Mouse (Mus musculus): ENCODE results near the gene Cnga1.
"Not testable (repeated sequence)": the region's sequence is repeated elsewhere in the genome, so short reads cannot be mapped to it uniquely, and the experiment has no call there.

The Cnga1 gene

GRCm38 (mm10) chr5:72640072-72640471 lies 4.0 kb downstream of the Cnga1 start:
- no peak for DNase-seq (ENCODE audit: low spot score)

- DNase-seq (ENCODE audit: low spot score): no peak
Measured at GRCm38 (mm10) chr5:72636576-72636975, 7.5 kb downstream of the Cnga1 start.

- no peak for DNase-seq (ENCODE audit: low spot score)
Measured at GRCm38 (mm10) chr5:72636122-72636521, 8.0 kb downstream of the Cnga1 start.

DNA sequence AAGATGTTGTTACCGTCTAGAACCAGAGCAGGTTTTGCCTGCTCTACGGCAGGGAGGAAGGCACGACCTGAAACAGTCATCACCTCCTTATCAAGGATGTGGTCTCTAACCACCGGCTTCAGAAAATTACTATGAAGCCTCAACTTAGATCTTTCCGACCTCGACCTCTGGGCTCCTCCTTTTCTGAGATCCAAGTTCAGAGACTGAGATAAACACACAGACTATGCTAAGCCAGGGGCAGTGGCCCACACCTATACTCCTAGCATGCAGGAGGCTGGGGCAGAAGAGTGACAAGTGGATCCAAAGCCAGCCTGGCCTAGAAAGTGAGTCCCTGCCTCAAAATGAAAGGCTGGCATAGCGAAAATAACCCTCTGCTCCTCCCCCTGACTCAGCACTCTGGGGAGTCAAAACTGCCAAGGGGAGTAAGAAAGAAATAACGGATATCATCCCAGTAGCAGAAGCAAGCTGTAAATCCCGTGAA lies 9.2 kb downstream of the Cnga1 start:
- no peak for DNase-seq (ENCODE audit: low spot score)

- no peak for DNase-seq (ENCODE audit: low spot score)
Measured at GRCm38 (mm10) chr5:72630026-72630425, 14.0 kb downstream of the Cnga1 start.

- DNase-seq (ENCODE audit: low spot score): no peak
Measured at GRCm38 (mm10) chr5:72621022-72621421, 23.1 kb downstream of the Cnga1 start.

- DNase-seq (ENCODE audit: low spot score): peak; percentile 19
Measured at GRCm38 (mm10) chr5:72617413-72617812, 26.7 kb downstream of the Cnga1 start.

- no peak for DNase-seq (ENCODE audit: low spot score)
Measured at GRCm38 (mm10) chr5:72603138-72603537, 40.9 kb downstream of the Cnga1 start.

- DNase-seq (ENCODE audit: low spot score): peak; percentile 13
Measured at GRCm38 (mm10) chr5:72601006-72601405, 43.1 kb downstream of the Cnga1 start.

GRCm38 (mm10) chr5:72587192-72587681 lies 56.8 kb downstream of the Cnga1 start, which contains the start of gene Gm5868:
Gene Gm5868, minus strand, starts transcription at chr5:72587551.
- no peak for DNase-seq (ENCODE audit: low spot score)

GRCm38 (mm10) chr5:72586667-72587191 lies 57.3 kb downstream of the Cnga1 start:
- DNase-seq (ENCODE audit: low spot score): not testable (repeated sequence)

- not testable (repeated sequence) for DNase-seq (ENCODE audit: low spot score)
Measured at GRCm38 (mm10) chr5:72586122-72586521, 58.0 kb downstream of the Cnga1 start.

- DNase-seq (ENCODE audit: low spot score): not testable (repeated sequence)
Measured at GRCm38 (mm10) chr5:72580970-72581332, 63.1 kb downstream of the Cnga1 start, which contains the start of gene Zar1. Gene Zar1, minus strand, starts transcription at chr5:72581254.

- not testable (repeated sequence) for DNase-seq (ENCODE audit: low spot score)
Measured at GRCm38 (mm10) chr5:72580088-72580969, 63.7 kb downstream of the Cnga1 start.

DNA sequence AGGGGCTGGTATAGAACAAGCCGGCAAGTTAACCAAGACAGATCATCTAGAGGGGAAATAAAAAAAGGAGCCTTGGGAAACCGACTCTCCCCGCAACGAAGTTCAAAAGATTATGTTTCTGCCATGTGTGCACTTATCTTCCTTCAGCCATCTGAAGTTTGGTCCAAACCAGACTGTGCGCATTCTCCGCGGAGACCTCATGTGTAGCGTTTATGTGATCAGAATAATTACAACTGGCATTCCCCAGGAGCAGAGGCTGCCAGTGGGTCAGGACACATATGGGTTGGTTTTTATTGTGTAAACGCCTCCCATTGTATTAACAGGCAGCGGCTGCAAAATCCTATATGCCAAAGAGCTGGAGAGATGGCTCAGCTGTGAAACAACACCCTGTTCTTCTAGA lies 64.5 kb downstream of the Cnga1 start:
- DNase-seq (ENCODE audit: low spot score): not testable (repeated sequence)

- no peak for DNase-seq (ENCODE audit: low spot score)
Measured at GRCm38 (mm10) chr5:72565621-72566020, 78.5 kb downstream of the Cnga1 start.

- DNase-seq (ENCODE audit: low spot score): not testable (repeated sequence)
Measured at GRCm38 (mm10) chr5:72563183-72563582, 80.9 kb downstream of the Cnga1 start.

GRCm38 (mm10) chr5:72560976-72561628 lies 83.0 kb downstream of the Cnga1 start:
- no peak for DNase-seq (ENCODE audit: low spot score)

DNA sequence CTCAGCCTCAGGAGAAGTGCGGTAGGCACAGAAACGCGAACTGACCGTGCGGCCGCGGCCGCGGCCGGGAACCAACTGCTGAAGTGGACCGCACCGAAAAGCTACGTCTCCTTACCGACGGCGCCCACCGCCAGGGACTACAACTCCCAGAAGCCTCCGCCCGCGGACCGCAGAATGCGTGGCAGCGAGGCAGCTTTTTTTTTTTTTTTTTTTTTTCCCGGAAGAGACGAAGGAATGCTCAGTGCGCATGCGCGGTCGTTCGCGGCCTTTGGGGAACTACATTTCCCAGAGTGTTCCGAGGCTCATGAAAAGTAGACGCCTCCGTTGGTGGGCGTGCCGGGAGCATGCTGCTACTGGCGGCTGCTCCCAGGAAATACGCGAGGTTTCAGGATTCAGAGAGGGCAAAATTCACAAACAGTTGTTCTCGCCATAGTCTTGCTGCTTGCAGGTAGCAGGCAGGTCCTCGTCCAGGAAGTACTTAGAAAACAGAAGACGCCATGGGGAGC lies 84.5 kb downstream of the Cnga1 start, which contains the start of gene Nfxl1:
TSS of gene Nfxl1 (minus strand) at position 141 of the 506 bp plus-strand sequence.
- DNase-seq (ENCODE audit: low spot score): peak; percentile 95

- DNase-seq (ENCODE audit: low spot score): peak; percentile 18
Measured at GRCm38 (mm10) chr5:72558716-72559526, 85.2 kb downstream of the Cnga1 start.

DNA sequence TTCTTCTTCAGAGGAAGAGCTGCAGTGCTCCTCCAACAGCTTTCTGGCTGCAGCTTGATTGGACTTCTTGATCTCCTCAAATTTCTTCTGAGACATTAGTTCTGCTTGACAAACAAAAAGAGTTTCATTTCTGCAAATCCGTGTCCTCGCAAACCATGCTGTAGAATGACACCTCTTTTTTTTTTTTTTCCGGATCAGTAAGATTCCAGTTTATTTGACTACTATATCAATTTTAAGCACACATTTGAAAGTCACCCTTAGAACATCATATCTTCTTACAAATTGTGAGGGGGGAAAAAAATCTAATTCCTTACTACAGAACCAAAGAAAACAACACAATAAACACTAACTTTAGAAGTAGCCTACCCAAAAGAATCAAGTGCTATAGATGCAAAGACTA lies 87.8 kb downstream of the Cnga1 start:
- DNase-seq (ENCODE audit: low spot score): no peak

Data from ovary, adult 18-20 months (tissue).